Mouse (Mus musculus): ENCODE data around the gene Lpp.

DNA sequence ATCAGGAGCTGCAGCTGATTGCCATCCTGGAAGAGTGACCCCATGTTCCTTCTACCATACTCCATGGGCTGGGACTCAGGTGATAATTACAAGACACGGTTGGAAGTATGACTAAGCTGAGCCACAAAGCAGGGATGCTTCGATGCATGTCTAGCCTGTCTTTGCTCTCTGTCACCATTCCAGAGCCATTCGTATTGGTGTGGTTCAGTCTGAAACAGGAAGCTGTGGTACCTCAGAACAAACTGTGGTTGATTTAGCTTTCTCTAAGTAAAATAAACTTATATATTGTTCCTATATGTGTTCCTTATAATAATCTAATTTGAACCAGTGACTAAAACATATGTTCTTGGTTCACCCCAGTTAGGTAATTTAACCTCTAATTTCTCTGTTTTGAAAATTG, 519.7 kb downstream of the Lpp start:
- TF ChIP-seq CTCF (IDR thresholded peaks at IDR 0.05; ENCODE audit: low read depth) (no peak), EP300 (IDR thresholded peaks at IDR 0.05; ENCODE audit: low read depth) (no peak)

All from liver, postnatal 0 days (tissue).